Mouse (Mus musculus): ENCODE measurements at regions not wholly inside any gene's neighbourhood (a gene's known extent, or its start where the extent isn't known, plus 50 kb on each side); places are given as distances from the start of the nearest gene placed in this dataset.

DNA sequence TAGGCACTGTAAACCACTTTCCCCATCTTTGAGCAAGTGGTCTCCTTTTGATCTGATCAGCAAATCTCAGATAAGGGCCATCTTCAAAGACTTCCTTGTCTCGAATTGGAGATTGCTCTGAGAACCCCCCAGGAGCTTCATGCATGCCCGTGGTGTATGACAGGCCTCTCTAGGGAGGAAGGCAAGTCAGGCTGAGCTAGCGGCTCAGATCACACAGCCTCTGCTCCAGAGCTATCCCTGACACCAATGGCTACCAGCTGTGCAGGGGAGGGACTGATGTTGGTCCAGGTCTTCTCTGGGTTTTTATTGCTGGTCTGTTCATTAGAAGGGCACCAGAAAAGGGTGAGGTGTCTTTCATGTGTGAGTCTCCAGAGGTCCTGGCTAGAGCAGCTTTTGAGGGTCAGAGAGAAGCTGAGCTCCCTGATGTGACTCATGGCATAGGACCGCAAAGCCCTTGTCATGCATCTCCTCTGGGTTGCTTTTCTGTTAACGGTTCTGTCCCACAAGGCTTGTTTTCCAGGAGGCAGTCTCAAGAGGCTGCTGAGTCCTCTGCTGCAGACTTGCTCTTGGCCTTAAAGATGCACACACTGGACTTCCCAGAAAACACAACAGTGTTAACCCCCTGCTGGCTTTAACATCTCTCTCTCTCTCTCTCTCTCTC, 171.7 kb upstream of the Tle3 start:
- no peak overlapping the region for H3K4me3 ChIP-seq (ENCODE audit: low read length)
- H3K36me3 ChIP-seq (ENCODE audit: control insufficient read depth, insufficient read depth, low read length), result no peaks in the 10 kb centered on the region
- peak overlapping the region; percentile 70; the same call in 1 of the 2 replicates for H3K27ac ChIP-seq (ENCODE audit: low read depth, low read length)
- H3K4me1 ChIP-seq (ENCODE audit: control insufficient read depth, insufficient read depth, low read length), result peaks cover 19% of the 10 kb centered on the region
- H3K27me3 ChIP-seq (ENCODE audit: control insufficient read depth, insufficient read depth, low read length), result no peaks in the 10 kb centered on the region
- whole genome bisulfite sequencing, result 10% methylated on average over 5 of the region's 5 CpGs
- no peak overlapping the region for H3K9ac ChIP-seq (ENCODE audit: low read depth, low read length)
- H3K9me3 ChIP-seq (ENCODE audit: control insufficient read depth, low read length), result no peaks in the 10 kb centered on the region
- H3K4me2 ChIP-seq (replicated peaks; ENCODE audit: low read depth, low read length), result no peak overlapping the region
- ATAC-seq (ENCODE audit: low FRiP score, low TSS enrichment), result no peak

DNA sequence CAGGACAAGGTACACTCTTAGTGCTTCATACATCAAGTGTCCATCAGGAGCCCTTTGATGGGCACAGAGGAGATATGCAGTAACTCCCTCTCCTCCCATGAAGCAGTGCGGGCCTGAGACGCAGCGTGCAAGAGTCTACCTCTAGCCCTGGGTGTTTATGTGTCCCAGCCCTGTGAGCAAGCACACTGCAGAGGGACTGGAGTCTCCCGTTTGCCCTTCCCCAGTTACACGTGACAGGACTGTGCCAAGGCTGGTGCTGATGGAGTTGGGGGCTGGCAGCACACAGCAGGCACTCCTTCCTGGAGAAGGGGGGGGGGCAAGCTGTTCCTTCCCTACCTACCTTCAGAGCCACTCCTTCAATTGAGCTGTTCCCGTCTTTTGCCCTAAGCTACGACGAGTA, 167.1 kb upstream of the Tle3 start:
- Histone ChIP-seq H3K9me3 (ENCODE audit: control insufficient read depth, low read length) (no peaks in the 10 kb centered on the region), H3K4me1 (ENCODE audit: control insufficient read depth, insufficient read depth, low read length) (peaks cover 10% of the 10 kb centered on the region), H3K27ac (ENCODE audit: low read depth, low read length) (no peak overlapping the region), H3K27me3 (ENCODE audit: control insufficient read depth, insufficient read depth, low read length) (no peaks in the 10 kb centered on the region), H3K4me3 (ENCODE audit: low read length) (no peak overlapping the region), H3K4me2 (replicated peaks; ENCODE audit: low read depth, low read length) (no peak overlapping the region), H3K36me3 (ENCODE audit: control insufficient read depth, insufficient read depth, low read length) (no peaks in the 10 kb centered on the region), H3K9ac (ENCODE audit: low read depth, low read length) (no peak overlapping the region)
- no peak for ATAC-seq (ENCODE audit: low FRiP score, low TSS enrichment)
- WGBS, result 82% methylated on average over 8 of the region's 8 CpGs

DNA sequence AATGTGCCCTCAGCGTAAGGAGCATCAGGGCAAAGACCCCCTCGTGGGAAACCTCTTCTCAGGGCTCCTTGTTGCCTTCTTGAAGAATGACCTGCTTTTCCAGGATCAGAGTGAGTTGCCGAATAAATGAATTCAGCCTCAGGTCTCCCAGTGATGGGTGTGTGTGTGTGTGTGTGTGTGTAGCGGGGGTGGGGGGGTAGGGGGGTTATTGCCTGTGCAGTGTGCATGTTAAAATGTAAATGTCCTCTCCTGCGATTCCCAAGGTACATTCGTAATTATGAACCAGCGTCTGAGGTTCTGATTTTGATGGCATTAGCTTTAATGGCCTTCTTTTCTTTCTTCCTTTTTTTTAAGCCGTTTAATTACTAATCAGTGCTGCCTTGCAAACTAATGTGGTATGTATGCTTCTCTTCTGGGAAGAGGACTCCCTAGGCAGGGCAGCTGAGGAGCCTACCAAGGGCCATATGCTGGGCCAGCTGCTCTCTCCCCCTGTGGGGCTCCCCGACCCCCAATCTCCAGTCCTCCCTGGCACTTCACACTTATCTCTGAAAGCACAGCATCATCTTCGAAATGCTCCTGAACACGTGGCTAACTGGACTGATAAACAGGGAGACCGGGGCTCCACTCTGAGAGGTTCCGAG, 165.3 kb upstream of the Tle3 start:
- Histone ChIP-seq H3K27ac (ENCODE audit: low read depth, low read length) (no peak overlapping the region), H3K27me3 (ENCODE audit: control insufficient read depth, insufficient read depth, low read length) (peaks cover 5% of the 10 kb centered on the region; the same call in 1 of the 2 replicates), H3K4me3 (ENCODE audit: low read length) (no peak overlapping the region), H3K36me3 (ENCODE audit: control insufficient read depth, insufficient read depth, low read length) (no peaks in the 10 kb centered on the region), H3K9ac (ENCODE audit: low read depth, low read length) (no peak overlapping the region), H3K9me3 (ENCODE audit: control insufficient read depth, low read length) (no peaks in the 10 kb centered on the region), H3K4me1 (ENCODE audit: control insufficient read depth, insufficient read depth, low read length) (peaks cover 4% of the 10 kb centered on the region), H3K4me2 (replicated peaks; ENCODE audit: low read depth, low read length) (no peak overlapping the region)
- WGBS, result 75% methylated on average over 13 of the region's 13 CpGs
- no peak for ATAC-seq (ENCODE audit: low FRiP score, low TSS enrichment)

DNA sequence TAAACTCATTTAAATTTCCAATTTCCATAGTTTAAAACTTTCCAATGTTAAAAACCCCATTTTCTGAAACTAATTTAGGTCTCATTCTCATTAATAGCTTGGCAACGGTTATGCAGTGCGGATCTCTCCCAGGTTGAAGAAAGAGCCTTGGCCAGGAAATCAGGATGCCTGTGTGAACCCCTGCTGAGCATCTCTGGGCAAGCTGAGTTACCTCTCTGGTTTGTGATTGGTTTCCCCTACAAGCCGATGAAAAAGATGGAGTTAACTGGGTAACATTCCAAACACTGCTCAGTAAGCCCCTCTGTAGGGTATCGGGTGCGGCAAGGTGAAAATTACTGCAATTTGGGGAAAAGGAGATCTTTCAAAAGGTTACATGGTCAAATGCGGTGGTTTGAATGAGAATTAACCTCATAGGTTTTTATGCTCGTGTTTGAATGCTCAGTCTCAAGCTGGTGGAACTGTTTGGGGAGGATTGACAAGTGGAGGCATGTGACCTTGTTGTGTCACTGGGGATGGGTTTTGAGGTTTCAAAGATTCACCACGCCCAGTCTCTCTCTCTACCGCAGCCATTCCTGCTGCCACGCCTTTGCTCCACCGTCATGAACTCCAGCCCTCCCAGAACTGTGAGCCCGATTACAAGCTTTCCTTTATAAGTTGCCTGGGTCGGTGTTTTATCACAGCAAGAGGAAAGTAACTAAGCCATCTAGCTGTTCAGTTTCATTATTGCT, 164.6 kb upstream of the Tle3 start:
- WGBS, result 92% methylated on average over 13 of the region's 13 CpGs
- Histone ChIP-seq H3K9ac (ENCODE audit: low read depth, low read length) (no peak overlapping the region), H3K36me3 (ENCODE audit: control insufficient read depth, insufficient read depth, low read length) (no peaks in the 10 kb centered on the region), H3K27me3 (ENCODE audit: control insufficient read depth, insufficient read depth, low read length) (peaks cover 6% of the 10 kb centered on the region; the same call in 1 of the 2 replicates), H3K27ac (ENCODE audit: low read depth, low read length) (no peak overlapping the region), H3K9me3 (ENCODE audit: control insufficient read depth, low read length) (no peaks in the 10 kb centered on the region), H3K4me1 (ENCODE audit: control insufficient read depth, insufficient read depth, low read length) (no peaks in the 10 kb centered on the region; the same call in 1 of the 2 replicates), H3K4me3 (ENCODE audit: low read length) (no peak overlapping the region), H3K4me2 (replicated peaks; ENCODE audit: low read depth, low read length) (no peak overlapping the region)
- no peak for ATAC-seq (ENCODE audit: low FRiP score, low TSS enrichment)

DNA sequence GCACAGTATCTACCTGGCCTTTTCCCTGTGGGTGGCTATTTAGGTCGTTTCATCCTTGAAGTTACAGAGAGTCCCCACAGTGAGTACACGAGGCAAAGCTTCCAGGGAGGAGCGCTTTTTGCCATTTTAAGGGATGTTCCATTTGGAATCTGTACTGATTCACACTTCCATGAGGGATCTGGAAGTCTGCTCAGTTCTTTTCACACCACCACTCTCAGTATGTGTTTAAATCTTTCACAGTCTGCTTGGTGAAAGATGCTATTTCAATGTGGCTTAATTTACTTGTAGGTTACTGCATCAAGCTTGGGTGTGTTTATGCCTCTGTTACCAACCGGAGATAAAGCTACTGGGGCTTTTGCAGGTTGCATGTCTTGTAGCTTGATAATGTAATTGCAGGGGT, 160.5 kb upstream of the Tle3 start:
- 61% methylated on average over 4 of the region's 4 CpGs for WGBS
- no peak overlapping the region for H3K4me2 ChIP-seq (replicated peaks; ENCODE audit: low read depth, low read length)
- H3K36me3 ChIP-seq (ENCODE audit: control insufficient read depth, insufficient read depth, low read length), result no peaks in the 10 kb centered on the region
- peaks cover 13% of the 10 kb centered on the region for H3K4me1 ChIP-seq (ENCODE audit: control insufficient read depth, insufficient read depth, low read length)
- no peak overlapping the region for H3K9ac ChIP-seq (ENCODE audit: low read depth, low read length)
- H3K4me3 ChIP-seq (ENCODE audit: low read length), result no peak overlapping the region
- no peaks in the 10 kb centered on the region for H3K9me3 ChIP-seq (ENCODE audit: control insufficient read depth, low read length)
- no peak for ATAC-seq (ENCODE audit: low FRiP score, low TSS enrichment)
- H3K27me3 ChIP-seq (ENCODE audit: control insufficient read depth, insufficient read depth, low read length), result peaks cover 6% of the 10 kb centered on the region; the same call in 1 of the 2 replicates
- H3K27ac ChIP-seq (ENCODE audit: low read depth, low read length), result no peak overlapping the region

DNA sequence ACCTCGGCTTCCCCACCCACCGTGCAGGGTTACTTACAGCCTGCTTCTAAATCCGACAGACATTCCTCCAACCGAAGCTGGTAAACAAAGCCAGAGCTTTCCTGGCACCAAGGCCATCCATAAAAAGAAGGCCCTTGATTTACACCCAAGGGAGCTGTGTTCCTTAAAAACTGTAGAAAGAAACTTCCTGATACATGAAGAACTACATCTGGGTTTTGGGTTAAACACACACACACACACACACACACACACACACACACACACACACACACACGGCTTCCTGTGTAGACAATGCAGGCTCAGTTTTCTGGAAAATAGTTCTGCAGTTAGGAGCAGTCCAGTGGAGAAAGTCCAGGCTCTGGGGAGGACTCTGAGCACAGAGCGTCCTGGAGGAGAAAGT, 157.2 kb upstream of the Tle3 start:
- Histone ChIP-seq H3K27ac (ENCODE audit: low read depth, low read length) (no peak overlapping the region; the same call in 1 of the 2 replicates), H3K36me3 (ENCODE audit: control insufficient read depth, insufficient read depth, low read length) (no peaks in the 10 kb centered on the region), H3K4me1 (ENCODE audit: control insufficient read depth, insufficient read depth, low read length) (peaks cover 19% of the 10 kb centered on the region), H3K27me3 (ENCODE audit: control insufficient read depth, insufficient read depth, low read length) (peaks cover 16% of the 10 kb centered on the region), H3K9ac (ENCODE audit: low read depth, low read length) (no peak overlapping the region), H3K4me2 (replicated peaks; ENCODE audit: low read depth, low read length) (no peak overlapping the region), H3K4me3 (ENCODE audit: low read length) (no peak overlapping the region), H3K9me3 (ENCODE audit: control insufficient read depth, low read length) (no peaks in the 10 kb centered on the region)
- no peak for ATAC-seq (ENCODE audit: low FRiP score, low TSS enrichment)
- 42% methylated on average over 6 of the region's 6 CpGs for WGBS

DNA sequence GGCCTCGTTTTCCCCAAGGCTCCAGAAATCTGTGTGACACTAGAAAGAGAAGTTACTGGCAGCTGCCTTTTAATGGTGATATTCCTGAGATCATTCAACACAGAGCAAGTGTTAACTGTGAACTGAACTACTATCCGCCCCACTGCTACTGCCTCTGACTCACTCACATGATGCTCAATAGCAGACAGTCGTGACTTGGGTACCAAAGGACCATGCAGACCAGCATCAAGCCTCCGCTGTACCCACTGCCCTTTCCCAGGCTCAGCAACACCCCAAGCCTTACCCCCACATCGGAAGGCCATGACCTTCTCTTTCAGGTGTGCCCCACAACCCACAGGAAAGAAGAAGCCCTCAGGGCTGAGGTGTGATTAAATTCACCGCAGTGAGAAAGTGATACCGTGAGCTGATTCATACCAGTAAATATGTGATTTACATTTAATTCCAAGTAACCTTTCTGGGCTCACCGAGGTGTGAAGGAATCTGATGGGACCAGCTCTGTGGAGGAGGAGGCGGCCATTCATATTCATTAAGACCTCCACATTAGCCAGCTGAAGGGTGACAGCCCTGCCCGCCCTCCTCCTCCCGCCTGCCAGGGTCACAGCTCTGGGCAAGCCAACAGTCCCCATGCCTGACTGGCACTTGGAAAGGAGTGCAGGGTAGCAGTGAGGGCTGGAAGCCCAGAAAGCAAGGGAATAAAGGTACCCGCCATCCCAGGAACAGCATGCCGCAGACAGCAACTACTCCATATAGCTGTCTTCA, 156.0 kb upstream of the Tle3 start:
- 41% methylated on average over 13 of the region's 13 CpGs for WGBS

DNA sequence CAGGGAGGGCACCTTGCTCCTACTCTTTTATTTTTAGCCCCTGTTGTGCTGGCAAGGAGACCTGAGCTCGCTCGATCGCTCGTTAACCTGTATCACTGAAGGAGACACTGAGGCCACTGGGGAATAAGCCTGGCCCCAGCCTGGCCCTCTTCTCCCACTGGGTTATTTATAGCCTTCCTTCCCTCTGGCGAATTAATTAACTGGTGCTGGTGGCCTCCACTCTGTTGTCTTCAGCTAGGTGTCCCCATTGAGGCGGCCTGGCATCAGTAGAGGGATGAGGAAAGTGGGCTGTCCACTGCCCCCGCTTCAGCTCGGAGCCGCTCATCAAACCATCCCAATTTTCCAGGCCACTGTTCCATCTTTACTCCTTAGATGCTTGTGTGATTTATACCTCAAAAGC, 152.1 kb upstream of the Tle3 start:
- H3K27me3 ChIP-seq (ENCODE audit: control insufficient read depth, insufficient read depth, low read length), result peaks cover 19% of the 10 kb centered on the region
- H3K4me3 ChIP-seq (ENCODE audit: low read length), result no peak overlapping the region
- H3K27ac ChIP-seq (ENCODE audit: low read depth, low read length), result no peak overlapping the region
- peak; percentile 40; the same call in 1 of the 2 replicates for ATAC-seq (ENCODE audit: low FRiP score, low TSS enrichment)
- H3K36me3 ChIP-seq (ENCODE audit: control insufficient read depth, insufficient read depth, low read length), result no peaks in the 10 kb centered on the region
- H3K4me2 ChIP-seq (replicated peaks; ENCODE audit: low read depth, low read length), result no peak overlapping the region
- peaks cover 22% of the 10 kb centered on the region for H3K4me1 ChIP-seq (ENCODE audit: control insufficient read depth, insufficient read depth, low read length)
- no peak overlapping the region for H3K9ac ChIP-seq (ENCODE audit: low read depth, low read length)
- 31% methylated on average over 9 of the region's 9 CpGs for WGBS
- H3K9me3 ChIP-seq (ENCODE audit: control insufficient read depth, low read length), result peaks cover 4% of the 10 kb centered on the region; the same call in 1 of the 2 replicates

More for the DNA sequence above, 156.0 kb upstream of the Tle3 start:
- peak; percentile 83 for ATAC-seq (ENCODE audit: low FRiP score, low TSS enrichment)
- peaks cover 16% of the 10 kb centered on the region for H3K27me3 ChIP-seq (ENCODE audit: control insufficient read depth, insufficient read depth, low read length)
- no peak overlapping the region for H3K4me2 ChIP-seq (replicated peaks; ENCODE audit: low read depth, low read length)
- H3K4me1 ChIP-seq (ENCODE audit: control insufficient read depth, insufficient read depth, low read length), result peaks cover 22% of the 10 kb centered on the region
- H3K9ac ChIP-seq (ENCODE audit: low read depth, low read length), result no peak overlapping the region
- H3K9me3 ChIP-seq (ENCODE audit: control insufficient read depth, low read length), result no peaks in the 10 kb centered on the region
- no peaks in the 10 kb centered on the region for H3K36me3 ChIP-seq (ENCODE audit: control insufficient read depth, insufficient read depth, low read length)
- no peak overlapping the region for H3K4me3 ChIP-seq (ENCODE audit: low read length)
- no peak overlapping the region for H3K27ac ChIP-seq (ENCODE audit: low read depth, low read length)

All from kidney, embryonic 14.5 days (tissue).